Mouse (Mus musculus) lung, postnatal 0 days (tissue): ENCODE data around the gene Dpm3. TPM values are rescaled to one million over a fixed set of nuclear protein-coding genes. Genes with fewer than 3 reads are reported as not detected.
A peak's percentile ranks its signal among the peaks of the same experiment; 100 is the strongest.

Source experiments
- ATAC-seq: fragments of 200-750 bp; cut with Nextera tagmentation; 2 replicates; pipeline ENCODE4 v1.8.0; 2017; ENCODE audit warnings: moderate library complexity
- DNase-seq: peaks from one replicate; pipeline ENCODE4 v3.0.0-alpha.2; 2016; ENCODE audit warnings: low spot score
- H3K27ac ChIP-seq: fragments of 300-500 bp; sonication (generic); 2 replicates; pipeline ENCODE4 v1.5.1; 2014; ENCODE audit warnings: antibody characterized with exemption, mild to moderate bottlenecking, low read length, mixed read lengths
- H3K27me3 ChIP-seq: fragments of 300-500 bp; sonication (generic); replicated peaks from 2 replicates; pipeline ENCODE4 v1.6.1; 2014; ENCODE audit warnings: low read length, mixed read lengths; ENCODE audit not compliant: insufficient read depth
- H3K36me3 ChIP-seq: fragments of 300-500 bp; sonication (generic); 2 replicates; pipeline ENCODE4 v1.6.1; 2014; ENCODE audit warnings: low read length, mixed read lengths; ENCODE audit not compliant: insufficient read depth
- H3K4me1 ChIP-seq: fragments of 300-500 bp; sonication (generic); 2 replicates; pipeline ENCODE4 v1.6.1; 2014; ENCODE audit warnings: antibody characterized with exemption, low read depth, low read length, mixed read lengths; ENCODE audit not compliant: insufficient read depth
- H3K4me2 ChIP-seq: fragments of 300-500 bp; sonication (generic); replicated peaks from 2 replicates; pipeline ENCODE4 v1.6.1; 2014; ENCODE audit warnings: low read depth, mild to moderate bottlenecking, low read length, moderate library complexity, mixed read lengths
- H3K4me3 ChIP-seq: fragments of 300-500 bp; sonication (generic); 2 replicates; pipeline ENCODE4 v1.5.1; 2014; ENCODE audit warnings: low read depth, low read length
- H3K9ac ChIP-seq: fragments of 300-500 bp; sonication (generic); replicated peaks from 2 replicates; pipeline ENCODE4 v1.6.1; 2014; ENCODE audit warnings: low read depth, mild to moderate bottlenecking
- H3K9me3 ChIP-seq: fragments of 300-500 bp; sonication (generic); 2 replicates; pipeline ENCODE4 v1.6.1; 2016; ENCODE audit warnings: low read length, mixed read lengths
- CTCF ChIP-seq: IDR thresholded peaks from 2 replicates; pipeline ENCODE4 v1.5.1; 2016; ENCODE audit warnings: antibody characterized with exemption, mild to moderate bottlenecking
- EP300 ChIP-seq: IDR thresholded peaks from 2 replicates; pipeline ENCODE4 v1.6.1; 2016; ENCODE audit warnings: antibody characterized with exemption, mild to moderate bottlenecking, control low read depth
- WGBS: fragments of 180-500 bp; shearing (Covaris S2); extraction: QIAGEN DNeasy Blood & Tissue Kit; methylation state at CpG from one replicate; pipeline ENCODE4 v1.1.7; 2014; 5-methylcytosine and 5-hydroxymethylcytosine counted together
- polyA plus RNA-seq: library from polyadenylated mRNA; unstranded; fragments of >200 nt; fragmentation: Nextera tagmentation; extraction: Ambion mirVana; gene quantifications from 2 replicates; pipeline ENCODE4 v1.2.1, GENCODE M21; 2015

Gene Dpm3
- polyA plus RNA-seq, 1 experiment from 2014 or later = 136 TPM

DNA sequence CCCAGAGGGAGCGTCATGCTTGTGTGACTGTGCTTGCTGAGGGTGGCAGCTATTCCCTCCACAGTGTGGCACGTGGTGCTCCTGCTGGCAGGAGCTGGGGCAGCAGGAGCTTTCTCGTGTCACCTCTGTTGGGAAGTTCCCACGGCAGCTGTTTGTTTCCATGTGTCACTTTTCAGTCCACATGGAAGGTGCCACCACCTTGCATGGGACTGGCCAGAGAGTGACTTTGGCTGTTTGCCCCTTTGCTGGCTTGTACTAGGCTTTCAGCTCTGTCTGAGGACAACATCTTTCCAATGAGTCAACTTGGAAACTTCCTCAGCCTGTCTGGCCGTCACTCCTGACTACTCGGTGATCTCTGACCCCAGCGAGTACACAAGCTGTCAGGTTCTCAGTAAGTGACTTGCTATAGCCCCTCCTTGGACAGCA is 29.4 kb downstream of the Dpm3 start:
- WGBS = 18% methylated on average over 7 of the region's 7 CpGs

DNA sequence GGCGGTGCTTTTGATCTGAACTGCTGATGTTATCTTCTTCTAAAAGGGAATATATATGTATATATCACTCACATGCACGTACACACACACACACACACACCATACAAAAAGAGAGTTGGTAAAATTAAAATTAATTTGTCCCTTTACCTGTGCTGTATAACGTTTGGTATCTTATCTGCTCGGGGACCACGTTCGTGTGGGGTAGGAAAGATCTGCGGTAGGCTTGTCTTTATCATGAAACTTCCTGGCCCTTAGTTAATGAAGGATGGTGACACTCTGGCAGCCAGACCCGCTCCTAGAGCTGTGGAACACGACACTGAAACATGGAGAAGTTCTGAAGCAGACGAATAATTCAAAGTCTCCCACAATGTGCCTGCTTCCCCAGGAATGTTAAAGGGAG is 32.7 kb downstream of the Dpm3 start:
- H3K4me3 ChIP-seq = no peak overlapping the region
- H3K4me2 ChIP-seq = no peak overlapping the region
- H3K27ac ChIP-seq = no peak overlapping the region
- TF ChIP-seq EP300 = no peak
- no peak for TF ChIP-seq CTCF
- WGBS = 49% methylated on average over 10 of the region's 10 CpGs
- H3K4me1 ChIP-seq = no peaks in the 10 kb centered on the region
- ATAC-seq (no peak), DNase-seq (no peak)
- no peaks in the 10 kb centered on the region for H3K9me3 ChIP-seq
- H3K9ac ChIP-seq = no peak overlapping the region
- H3K27me3 ChIP-seq = no peaks in the 10 kb centered on the region
- H3K36me3 ChIP-seq = no peaks in the 10 kb centered on the region

More for the DNA sequence above, 29.4 kb downstream of the Dpm3 start:
- Histone ChIP-seq H3K27ac (no peak overlapping the region), H3K9ac (no peak overlapping the region), H3K27me3 (no peaks in the 10 kb centered on the region), H3K9me3 (no peaks in the 10 kb centered on the region), H3K4me1 (no peaks in the 10 kb centered on the region), H3K4me2 (no peak overlapping the region), H3K4me3 (no peak overlapping the region), H3K36me3 (no peaks in the 10 kb centered on the region)
- peak; percentile 49 for ATAC-seq
- no peak for TF ChIP-seq EP300
- peak; percentile 48 for TF ChIP-seq CTCF
- peak; percentile 43 for DNase-seq

DNA sequence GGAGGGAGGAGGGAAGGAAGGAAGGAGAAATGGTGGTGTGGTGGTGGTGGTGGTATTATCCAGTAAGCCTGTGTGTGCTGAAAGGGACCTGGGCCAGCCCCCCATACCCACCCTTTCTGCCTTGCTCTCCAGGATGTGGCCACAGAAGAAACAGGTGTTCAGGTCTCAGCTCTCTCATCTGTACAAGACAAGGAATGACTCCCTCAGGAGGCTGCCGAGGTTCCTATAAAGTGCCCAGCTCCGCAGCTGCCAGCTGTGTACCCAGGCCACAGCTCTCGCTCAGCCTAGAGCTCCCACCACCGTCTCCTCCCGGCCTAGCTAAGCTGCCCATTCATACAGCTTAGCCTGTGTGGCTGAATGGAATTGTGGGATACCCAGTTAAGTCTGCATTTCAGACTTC is 33.1 kb downstream of the Dpm3 start:
- H3K27me3 ChIP-seq = no peaks in the 10 kb centered on the region
- ATAC-seq = no peak
- no peaks in the 10 kb centered on the region for H3K36me3 ChIP-seq
- no peak for DNase-seq
- no peaks in the 10 kb centered on the region for H3K4me1 ChIP-seq
- H3K9ac ChIP-seq = no peak overlapping the region
- no peaks in the 10 kb centered on the region for H3K9me3 ChIP-seq
- TF ChIP-seq EP300 = no peak
- TF ChIP-seq CTCF = no peak
- H3K27ac ChIP-seq = no peak overlapping the region
- H3K4me2 ChIP-seq = no peak overlapping the region
- 71% methylated on average over 5 of the region's 5 CpGs for WGBS
- no peak overlapping the region for H3K4me3 ChIP-seq

DNA sequence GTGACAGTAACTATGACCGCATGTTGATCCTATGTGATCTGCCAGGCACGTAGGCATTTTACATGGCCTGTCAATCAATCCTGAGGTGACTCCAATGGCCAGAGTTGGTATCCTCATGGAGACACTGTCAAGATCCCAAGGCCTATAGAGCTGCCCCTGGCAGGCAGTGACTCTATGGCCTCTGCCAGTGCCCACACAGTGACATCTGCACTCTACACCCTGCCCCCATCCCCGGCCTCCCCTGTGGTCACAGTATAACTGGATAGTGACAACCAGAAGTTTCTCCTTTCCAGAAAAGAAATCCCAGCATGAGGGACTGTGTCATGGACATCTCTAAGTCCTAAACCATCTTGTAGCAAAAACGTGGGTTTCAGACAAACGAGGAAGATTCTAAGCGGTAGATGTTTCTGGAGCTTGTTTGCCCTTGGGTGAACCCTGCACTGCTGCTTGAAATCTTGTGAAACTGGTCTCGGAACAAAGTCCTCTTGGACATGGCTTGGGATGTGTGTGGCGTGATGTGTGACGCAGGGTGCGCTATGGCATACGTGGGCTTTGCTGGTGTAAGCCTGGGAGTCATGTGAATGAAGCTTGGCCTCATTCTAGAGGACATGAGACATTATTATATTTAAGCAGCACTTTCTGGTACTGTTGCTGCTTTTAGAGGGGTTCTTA is 34.2 kb downstream of the Dpm3 start:
- WGBS = 85% methylated on average over 11 of the region's 11 CpGs
- H3K27me3 ChIP-seq = no peaks in the 10 kb centered on the region
- no peak for ATAC-seq

GRCm38 (mm10) chr3:89294195-89294594 is 35.0 kb downstream of the Dpm3 start:
- no peak overlapping the region for H3K4me3 ChIP-seq
- H3K27ac ChIP-seq = no peak overlapping the region
- H3K4me1 ChIP-seq = no peaks in the 10 kb centered on the region
- ATAC-seq (no peak), DNase-seq (no peak)
- H3K36me3 ChIP-seq = no peaks in the 10 kb centered on the region
- H3K9ac ChIP-seq = no peak overlapping the region
- no peak overlapping the region for H3K4me2 ChIP-seq
- 74% methylated on average over 5 of the region's 5 CpGs for WGBS
- TF ChIP-seq EP300 = no peak
- no peak for TF ChIP-seq CTCF
- H3K9me3 ChIP-seq = no peaks in the 10 kb centered on the region
- H3K27me3 ChIP-seq = no peaks in the 10 kb centered on the region

More for the DNA sequence above, 34.2 kb downstream of the Dpm3 start:
- no peak for DNase-seq
- no peaks in the 10 kb centered on the region for H3K4me1 ChIP-seq
- H3K36me3 ChIP-seq = no peaks in the 10 kb centered on the region
- no peak overlapping the region for H3K27ac ChIP-seq
- no peak overlapping the region for H3K4me3 ChIP-seq
- no peaks in the 10 kb centered on the region for H3K9me3 ChIP-seq
- no peak overlapping the region for H3K4me2 ChIP-seq
- TF ChIP-seq EP300 = no peak
- no peak for TF ChIP-seq CTCF
- H3K9ac ChIP-seq = no peak overlapping the region

GRCm38 (mm10) chr3:89295685-89296230 is 36.6 kb downstream of the Dpm3 start:
- no peaks in the 10 kb centered on the region for H3K9me3 ChIP-seq
- no peak for TF ChIP-seq CTCF
- no peak for TF ChIP-seq EP300
- no peak overlapping the region for H3K27ac ChIP-seq
- H3K4me3 ChIP-seq = no peak overlapping the region
- no peak for DNase-seq
- H3K4me1 ChIP-seq = no peaks in the 10 kb centered on the region
- H3K36me3 ChIP-seq = no peaks in the 10 kb centered on the region
- H3K9ac ChIP-seq = no peak overlapping the region
- ATAC-seq = no peak
- 82% methylated on average over 8 of the region's 8 CpGs for WGBS
- no peak overlapping the region for H3K4me2 ChIP-seq
- H3K27me3 ChIP-seq = no peaks in the 10 kb centered on the region
